Mouse (Mus musculus) embryonic facial prominence, embryonic 11.5 days (tissue): ENCODE results near the gene Msi2. TPM values are rescaled to one million over a fixed set of nuclear protein-coding genes. Genes with fewer than 3 reads are reported as not detected.

Source experiments
- ATAC-seq: fragments of 200-750 bp; cut with Nextera tagmentation; replicated peaks from 2 replicates; pipeline ENCODE4 v1.8.0; 2017; ENCODE audit warnings: low read depth; ENCODE audit not compliant: insufficient number of reproducible peaks, low FRiP score, low TSS enrichment
- DNase-seq: peaks from one replicate; pipeline ENCODE4 v3.0.0-alpha.2; 2015; ENCODE audit warnings: low spot score
- H3K27ac ChIP-seq: fragments of 300-500 bp; sonication (generic); replicated peaks from 2 replicates; pipeline ENCODE4 v1.5.1; 2014; ENCODE audit warnings: mild to moderate bottlenecking, low read depth, low read length, control low read depth
- H3K27me3 ChIP-seq: fragments of 300-500 bp; sonication (generic); 2 replicates; pipeline ENCODE4 v1.6.1; 2014; ENCODE audit warnings: mild to moderate bottlenecking, low read length, moderate library complexity, mixed read lengths; ENCODE audit not compliant: control insufficient read depth, insufficient read depth
- H3K36me3 ChIP-seq: fragments of 300-500 bp; sonication (generic); replicated peaks from 2 replicates; pipeline ENCODE4 v1.6.1; 2014; ENCODE audit warnings: low read depth, mild to moderate bottlenecking, low read length, moderate library complexity, mixed read lengths; ENCODE audit not compliant: control insufficient read depth, insufficient read depth
- H3K4me1 ChIP-seq: fragments of 300-500 bp; sonication (generic); 2 replicates; pipeline ENCODE4 v1.6.1; 2014; ENCODE audit warnings: low read length, mixed read lengths; ENCODE audit not compliant: control insufficient read depth, insufficient read depth
- H3K4me2 ChIP-seq: fragments of 300-500 bp; sonication (generic); 2 replicates; pipeline ENCODE4 v1.6.1; 2014; ENCODE audit warnings: low read depth, mild to moderate bottlenecking, control low read depth, low read length, moderate library complexity
- H3K4me3 ChIP-seq: fragments of 300-500 bp; sonication (generic); 2 replicates; pipeline ENCODE4 v1.5.1; 2014; ENCODE audit warnings: low read depth, low read length, control low read depth
- H3K9ac ChIP-seq: fragments of 300-500 bp; sonication (generic); replicated peaks from 2 replicates; pipeline ENCODE4 v1.6.1; 2014; ENCODE audit warnings: mild to moderate bottlenecking, control low read depth, low read length
- H3K9me3 ChIP-seq: fragments of 300-500 bp; sonication (generic); replicated peaks from 2 replicates; pipeline ENCODE4 v1.6.1; 2016; ENCODE audit warnings: mild to moderate bottlenecking, low read length, inconsistent platforms, mixed read lengths; ENCODE audit not compliant: control insufficient read depth
- WGBS: fragments of 180-500 bp; shearing (Covaris S2); extraction: QIAGEN DNeasy Blood & Tissue Kit; methylation state at CpG from one replicate; pipeline ENCODE4 v1.1.7; 2014; 5-methylcytosine and 5-hydroxymethylcytosine counted together
- polyA plus RNA-seq: library from polyadenylated mRNA; unstranded; fragments of >200 nt; fragmentation: Nextera tagmentation; extraction: Ambion mirVana; gene quantifications from 2 replicates; pipeline ENCODE4 v1.2.1, GENCODE M21; 2014

The Msi2 gene
- polyA plus RNA-seq, 1 experiment from 2014 or later: 13.4 TPM

GRCm38 (mm10) chr11:88577076-88577475, 141.2 kb downstream of the Msi2 start:
- WGBS: 67% methylated on average over 7 of the region's 7 CpGs
- no peak overlapping the region for H3K4me3 ChIP-seq
- ATAC-seq (no peak), DNase-seq (no peak)
- peaks cover 5% of the 10 kb centered on the region for H3K4me1 ChIP-seq
- H3K27ac ChIP-seq: no peak overlapping the region
- H3K36me3 ChIP-seq: no peaks in the 10 kb centered on the region
- no peaks in the 10 kb centered on the region for H3K9me3 ChIP-seq
- H3K9ac ChIP-seq: no peak overlapping the region
- no peak overlapping the region for H3K4me2 ChIP-seq
- H3K27me3 ChIP-seq: no peaks in the 10 kb centered on the region

- no peaks in the 10 kb centered on the region for H3K27me3 ChIP-seq
These were observed 141.9 kb downstream of the Msi2 start for GRCm38 (mm10) chr11:88576233-88576998.

GRCm38 (mm10) chr11:88574575-88575360, 143.5 kb downstream of the Msi2 start:
- H3K4me2 ChIP-seq: no peak overlapping the region
- no peak overlapping the region for H3K27ac ChIP-seq
- no peaks in the 10 kb centered on the region for H3K36me3 ChIP-seq
- 87% methylated on average over 4 of the region's 4 CpGs for whole genome bisulfite sequencing
- H3K9ac ChIP-seq: no peak overlapping the region
- H3K27me3 ChIP-seq: no peaks in the 10 kb centered on the region
- H3K4me1 ChIP-seq: peaks cover 3% of the 10 kb centered on the region
- DNase-seq (no peak), ATAC-seq (no peak)
- no peak overlapping the region for H3K4me3 ChIP-seq
- H3K9me3 ChIP-seq: no peaks in the 10 kb centered on the region

More at GRCm38 (mm10) chr11:88576233-88576998, 141.9 kb downstream of the Msi2 start:
- H3K9me3 ChIP-seq: no peaks in the 10 kb centered on the region
- no peak overlapping the region for H3K27ac ChIP-seq
- DNase-seq (no peak), ATAC-seq (no peak)
- WGBS: 64% methylated on average over 7 of the region's 7 CpGs
- H3K9ac ChIP-seq: no peak overlapping the region
- no peak overlapping the region for H3K4me3 ChIP-seq
- peaks cover 3% of the 10 kb centered on the region for H3K4me1 ChIP-seq
- H3K36me3 ChIP-seq: no peaks in the 10 kb centered on the region
- no peak overlapping the region for H3K4me2 ChIP-seq

GRCm38 (mm10) chr11:88573013-88573412, 145.3 kb downstream of the Msi2 start:
- Histone ChIP-seq H3K27me3 (no peaks in the 10 kb centered on the region), H3K4me3 (no peak overlapping the region), H3K4me1 (peaks cover 3% of the 10 kb centered on the region), H3K9me3 (no peaks in the 10 kb centered on the region), H3K9ac (no peak overlapping the region), H3K36me3 (no peaks in the 10 kb centered on the region), H3K4me2 (no peak overlapping the region), H3K27ac (no peak overlapping the region)
- ATAC-seq (no peak), DNase-seq (no peak)
- 68% methylated on average over 5 of the region's 5 CpGs for WGBS

GRCm38 (mm10) chr11:88572461-88572860, 145.9 kb downstream of the Msi2 start:
- Histone ChIP-seq H3K4me3 (no peak overlapping the region), H3K4me1 (peaks cover 3% of the 10 kb centered on the region), H3K9me3 (no peaks in the 10 kb centered on the region), H3K27ac (no peak overlapping the region), H3K9ac (no peak overlapping the region), H3K4me2 (no peak overlapping the region), H3K36me3 (no peaks in the 10 kb centered on the region), H3K27me3 (no peaks in the 10 kb centered on the region)
- 55% methylated on average over 11 of the region's 11 CpGs for WGBS
- DNase-seq: peak; percentile 70
- no peak; the same call in 1 of the 2 replicates for ATAC-seq

- Histone ChIP-seq H3K9me3 (no peaks in the 10 kb centered on the region), H3K9ac (no peak overlapping the region), H3K27me3 (no peaks in the 10 kb centered on the region), H3K27ac (no peak overlapping the region), H3K4me3 (no peak overlapping the region), H3K4me1 (peaks cover 3% of the 10 kb centered on the region), H3K36me3 (no peaks in the 10 kb centered on the region), H3K4me2 (no peak overlapping the region)
- DNase-seq (no peak), ATAC-seq (no peak)
- WGBS: 86% methylated on average over 6 of the region's 6 CpGs
These were observed 147.6 kb downstream of the Msi2 start for GRCm38 (mm10) chr11:88570715-88571202.

GRCm38 (mm10) chr11:88566613-88567606, 151.4 kb downstream of the Msi2 start:
- peak; percentile 68 for DNase-seq
- H3K4me1 ChIP-seq: no peaks in the 10 kb centered on the region; the same call in 1 of the 2 replicates
- no peak overlapping the region for H3K4me3 ChIP-seq
- H3K9me3 ChIP-seq: no peaks in the 10 kb centered on the region
- no peak for ATAC-seq
- no peak overlapping the region for H3K27ac ChIP-seq
- 61% methylated on average over 20 of the region's 20 CpGs for WGBS
- H3K4me2 ChIP-seq: no peak overlapping the region
- no peaks in the 10 kb centered on the region for H3K27me3 ChIP-seq
- no peak overlapping the region for H3K9ac ChIP-seq
- no peaks in the 10 kb centered on the region; the same call in 1 of the 2 replicates for H3K36me3 ChIP-seq
